Mouse (Mus musculus): ENCODE data around the gene Zdhhc7.

DNA sequence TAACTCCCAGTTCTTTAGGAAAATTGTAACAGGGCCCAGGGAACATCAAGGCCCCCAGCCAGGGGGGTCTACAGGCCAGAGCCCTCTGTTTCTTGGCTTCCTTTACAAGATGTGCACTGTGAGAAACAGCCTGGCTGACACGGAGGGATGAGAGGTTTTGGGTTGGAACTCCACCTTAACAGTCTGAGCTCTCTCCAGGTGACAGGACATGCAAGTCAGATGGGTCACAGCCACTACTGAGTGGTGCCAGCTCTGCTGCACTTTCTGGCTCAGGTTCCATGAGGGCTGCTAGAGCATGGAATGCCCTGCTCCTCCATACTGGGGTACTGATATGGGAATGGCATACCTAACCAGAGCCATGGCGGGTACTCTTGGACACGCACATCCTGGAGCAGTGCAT lies 10.2 kb downstream of the Zdhhc7 start:
- no peak for TF ChIP-seq CTCF (IDR thresholded peaks at IDR 0.05; ENCODE audit: borderline replicate concordance, insufficient read depth, low read length)
- TF ChIP-seq POLR2A (IDR thresholded peaks at IDR 0.05; ENCODE audit: low read depth, low read length), result no peak
